Mouse (Mus musculus) CH12.LX (cell line): ENCODE measurements around the gene Gm11084. TPM values are rescaled to one million over a fixed set of nuclear protein-coding genes. Genes with fewer than 3 reads are reported as not detected.

Experiments used
- DNase-seq: peaks from one replicate; pipeline ENCODE4 v3.0.0-alpha.2; 2013; ENCODE audit errors: extremely low read depth
- H3K27ac ChIP-seq: 2 replicates; pipeline ENCODE4 v1.5.1; 2012; ENCODE audit warnings: low read depth, mild to moderate bottlenecking, control low read depth, moderate library complexity; ENCODE audit not compliant: insufficient read depth
- H3K27me3 ChIP-seq: replicated peaks from 2 replicates; pipeline ENCODE3; 2012; ENCODE audit warnings: inconsistent platforms
- H3K36me3 ChIP-seq, 2 experiments: replicated peaks in 1 of 2; 2 replicates each; pipeline versions ENCODE3 to v1.6.1; 2012; ENCODE audit warnings: inconsistent platforms in 1 of 2, low read length in 1 of 2, mild to moderate bottlenecking in 1 of 2, mixed read lengths in 1 of 2, moderate library complexity in 1 of 2; ENCODE audit not compliant: control insufficient read depth in 1 of 2, insufficient read depth in 1 of 2
- H3K4me1 ChIP-seq, 2 experiments: 2 replicates each; pipeline ENCODE4 v1.6.1; 2012; ENCODE audit warnings: inconsistent platforms in 1 of 2, moderate library complexity in 1 of 2; ENCODE audit not compliant: insufficient read depth in 2 of 2, control insufficient read depth in 1 of 2
- H3K4me2 ChIP-seq: 2 replicates; pipeline ENCODE4 v1.6.1; 2012; ENCODE audit warnings: low read depth, mild to moderate bottlenecking, control low read depth; ENCODE audit not compliant: poor library complexity, insufficient read depth, severe bottlenecking
- H3K4me3 ChIP-seq, 3 experiments: fragments of 150-350 bp in 1 of 3; sonication (generic) in 1 of 3; replicated peaks in 1 of 3; 2 replicates each; pipeline versions ENCODE3 to v1.5.1; 2011 to 2012; ENCODE audit warnings: low read depth in 2 of 3, low read length in 2 of 3, mild to moderate bottlenecking in 2 of 3, moderate library complexity in 2 of 3, control low read depth in 1 of 3, improper control_type of control experiment in 1 of 3, inconsistent platforms in 1 of 3, mixed read lengths in 1 of 3; ENCODE audit not compliant: poor library complexity in 1 of 3
- H3K79me2 ChIP-seq: replicated peaks from 2 replicates; pipeline ENCODE4 v1.6.1; 2012; ENCODE audit warnings: mild to moderate bottlenecking, moderate library complexity; ENCODE audit not compliant: control insufficient read depth, poor library complexity, insufficient read depth, severe bottlenecking; ENCODE audit errors: extremely low read depth
- H3K9ac ChIP-seq: 2 replicates; pipeline ENCODE4 v1.6.1; 2012; ENCODE audit warnings: low read depth, mild to moderate bottlenecking, control low read depth, moderate library complexity; ENCODE audit not compliant: insufficient read depth
- H3K9me3 ChIP-seq: replicated peaks from 2 replicates; pipeline ENCODE3; 2012; ENCODE audit warnings: low read length, inconsistent platforms, mixed read lengths
- BHLHE40 ChIP-seq: IDR thresholded peaks from 2 replicates; pipeline ENCODE4 v1.6.1; 2011; ENCODE audit warnings: mild to moderate bottlenecking, low read depth, low read length, improper control_type of control experiment
- CHD1 ChIP-seq: IDR thresholded peaks from 2 replicates; pipeline ENCODE4 v1.6.1; 2012; ENCODE audit warnings: low read depth, low read length, improper control_type of control experiment, inconsistent platforms
- CHD2 ChIP-seq: IDR thresholded peaks from 2 replicates; pipeline ENCODE4 v1.6.1; 2011; ENCODE audit warnings: low read length, improper control_type of control experiment
- CTCF ChIP-seq, 2 experiments: IDR thresholded peaks in 1 of 2; conservative IDR thresholded peaks in 1 of 2; 2 replicates each; pipeline ENCODE4 v1.5.1; 2011 to 2012; ENCODE audit warnings: low read depth in 2 of 2, low read length in 2 of 2, improper control_type of control experiment in 1 of 2, inconsistent platforms in 1 of 2, mild to moderate bottlenecking in 1 of 2, moderate library complexity in 1 of 2
- E2F4 ChIP-seq: IDR thresholded peaks from 2 replicates; pipeline ENCODE4 v1.6.1; 2011; ENCODE audit warnings: low read depth, low read length, improper control_type of control experiment; ENCODE audit not compliant: insufficient replicate concordance
- ELF1 ChIP-seq: IDR thresholded peaks from 2 replicates; pipeline ENCODE4 v1.6.1; 2014; ENCODE audit warnings: low read depth, mild to moderate bottlenecking, inconsistent platforms, low read length, improper control_type of control experiment
- EP300 ChIP-seq: IDR thresholded peaks from 2 replicates; pipeline ENCODE4 v1.6.1; 2011; ENCODE audit warnings: low read length, improper control_type of control experiment
- GABPA ChIP-seq: IDR thresholded peaks from 2 replicates; pipeline ENCODE4 v1.6.1; 2012; ENCODE audit warnings: low read depth, low read length, improper control_type of control experiment, inconsistent platforms; ENCODE audit not compliant: insufficient replicate concordance
- HCFC1 ChIP-seq: IDR thresholded peaks from 2 replicates; pipeline ENCODE4 v1.6.1; 2012; ENCODE audit warnings: low read depth, mild to moderate bottlenecking, inconsistent platforms, low read length, improper control_type of control experiment
- IRF4 ChIP-seq: IDR thresholded peaks from 2 replicates; pipeline ENCODE4 v1.6.1; 2014; ENCODE audit warnings: low read depth, mild to moderate bottlenecking, inconsistent platforms, low read length, improper control_type of control experiment
- JUN ChIP-seq: IDR thresholded peaks from 2 replicates; pipeline ENCODE4 v1.6.1; 2011; ENCODE audit warnings: low read depth, mild to moderate bottlenecking, low read length, improper control_type of control experiment, moderate library complexity; ENCODE audit not compliant: insufficient read depth
- JUND ChIP-seq: conservative IDR thresholded peaks from 2 replicates; pipeline ENCODE4 v1.6.1; 2011; ENCODE audit warnings: low read depth, low read length, improper control_type of control experiment
- MAFK ChIP-seq: IDR thresholded peaks from 2 replicates; pipeline ENCODE4 v1.6.1; 2011; ENCODE audit warnings: low read length, improper control_type of control experiment; ENCODE audit not compliant: insufficient replicate concordance
- MAX ChIP-seq: IDR thresholded peaks from 2 replicates; pipeline ENCODE4 v1.6.1; 2011; ENCODE audit warnings: low read length, improper control_type of control experiment
- MEF2A ChIP-seq: IDR thresholded peaks from 2 replicates; pipeline ENCODE4 v1.6.1; 2014; ENCODE audit warnings: low read depth, mild to moderate bottlenecking, inconsistent platforms, low read length, improper control_type of control experiment, borderline replicate concordance
- MXI1 ChIP-seq: IDR thresholded peaks from 2 replicates; pipeline ENCODE4 v1.6.1; 2011; ENCODE audit warnings: mild to moderate bottlenecking, low read depth, low read length, improper control_type of control experiment
- MYC ChIP-seq: IDR thresholded peaks from 2 replicates; pipeline ENCODE4 v1.6.1; 2011; ENCODE audit warnings: low read depth, mild to moderate bottlenecking, improper control_type of control experiment, low read length
- NELFE ChIP-seq: IDR thresholded peaks from 2 replicates; pipeline ENCODE4 v1.6.1; 2011; ENCODE audit warnings: low read depth, low read length, improper control_type of control experiment
- NRF1 ChIP-seq: IDR thresholded peaks from 2 replicates; pipeline ENCODE4 v1.6.1; 2014; ENCODE audit warnings: low read depth, mild to moderate bottlenecking, inconsistent platforms, low read length, improper control_type of control experiment, moderate library complexity
- PAX5 ChIP-seq: IDR thresholded peaks from 2 replicates; pipeline ENCODE4 v1.6.1; 2012; ENCODE audit warnings: low read length, inconsistent platforms, mixed read lengths
- POLR2A ChIP-seq: IDR thresholded peaks from 2 replicates; pipeline ENCODE4 v1.6.1; 2011; ENCODE audit warnings: low read depth, mild to moderate bottlenecking, improper control_type of control experiment, low read length
- POLR2AphosphoS2 ChIP-seq: IDR thresholded peaks from 2 replicates; pipeline ENCODE4 v1.6.1; 2011; ENCODE audit warnings: low read depth, low read length, improper control_type of control experiment
- RAD21 ChIP-seq: IDR thresholded peaks from 2 replicates; pipeline ENCODE4 v1.6.1; 2011; ENCODE audit warnings: low read depth, mild to moderate bottlenecking, low read length, improper control_type of control experiment, moderate library complexity
- RCOR1 ChIP-seq: conservative IDR thresholded peaks from 2 replicates; pipeline ENCODE4 v1.6.1; 2012; ENCODE audit warnings: low read depth, mild to moderate bottlenecking, inconsistent platforms, low read length, improper control_type of control experiment
- SIN3A ChIP-seq: IDR thresholded peaks from 2 replicates; pipeline ENCODE4 v1.6.1; 2012; ENCODE audit warnings: low read length, improper control_type of control experiment, inconsistent platforms
- SMC3 ChIP-seq: IDR thresholded peaks from 2 replicates; pipeline ENCODE4 v1.6.1; 2011; ENCODE audit warnings: low read depth, low read length, improper control_type of control experiment
- TBP ChIP-seq: conservative IDR thresholded peaks from 2 replicates; pipeline ENCODE4 v1.6.1; 2011; ENCODE audit warnings: low read depth, low read length, improper control_type of control experiment
- TCF12 ChIP-seq: IDR thresholded peaks from 2 replicates; pipeline ENCODE4 v1.6.1; 2014; ENCODE audit warnings: low read depth, mild to moderate bottlenecking, inconsistent platforms, low read length, improper control_type of control experiment
- UBTF ChIP-seq: IDR thresholded peaks from 2 replicates; pipeline ENCODE4 v1.6.1; 2012; ENCODE audit warnings: low read depth, mild to moderate bottlenecking, inconsistent platforms, low read length, improper control_type of control experiment, moderate library complexity
- USF1 ChIP-seq: IDR thresholded peaks from 2 replicates; pipeline ENCODE4 v1.6.1; 2014; ENCODE audit warnings: low read depth, mild to moderate bottlenecking, inconsistent platforms, low read length, improper control_type of control experiment
- ZKSCAN1 ChIP-seq: IDR thresholded peaks from 2 replicates; pipeline ENCODE4 v1.6.1; 2012; ENCODE audit warnings: low read depth, inconsistent platforms, low read length, improper control_type of control experiment, borderline replicate concordance
- ZMIZ1 ChIP-seq: IDR thresholded peaks from 2 replicates; pipeline ENCODE4 v1.6.1; 2012; ENCODE audit warnings: low read depth, mild to moderate bottlenecking, inconsistent platforms, low read length, improper control_type of control experiment
- ZNF384 ChIP-seq: IDR thresholded peaks from 2 replicates; pipeline ENCODE4 v1.6.1; 2012; ENCODE audit warnings: low read depth, low read length, improper control_type of control experiment, inconsistent platforms
- dilution Hi-C: fragments of 300-500 bp; cut with MboI; formaldehyde crosslinking; loops from 2 replicates; pipeline ENCODE4 v1.14.3; 2020; ENCODE audit warnings: low sequenced_read_pairs; ENCODE audit not compliant: extremely low pct_unique_long_range_greater_than_20kb, extremely low pct_ligation_motif_present
- in situ Hi-C: fragments of 300-500 bp; cut with MboI; formaldehyde crosslinking; loops from 3 replicates; pipeline ENCODE4 v1.14.3; 2019; ENCODE audit warnings: low sequenced_read_pairs, low pct_ligation_motif_present, low pct_unique_long_range_greater_than_20kb, mixed read lengths
- polyA plus RNA-seq: library from polyadenylated mRNA; unstranded; fragments of >175 nt; gene quantifications from 2 replicates; pipeline ENCODE4 v1.2.1, GENCODE M21; 2012; ENCODE audit warnings: low read depth; ENCODE audit not compliant: insufficient read length
- total RNA-seq, 2 experiments: library from RNA; depleted of rRNA; stranded (reverse); fragments of 300-350 nt in 1 of 2; fragments of >200 nt in 1 of 2; gene quantifications; 2 replicates each; pipeline ENCODE4 v1.2.3; 2012 to 2014

The Gm11084 gene
- total and polyA plus RNA-seq, 3 experiments = not detected

DNA sequence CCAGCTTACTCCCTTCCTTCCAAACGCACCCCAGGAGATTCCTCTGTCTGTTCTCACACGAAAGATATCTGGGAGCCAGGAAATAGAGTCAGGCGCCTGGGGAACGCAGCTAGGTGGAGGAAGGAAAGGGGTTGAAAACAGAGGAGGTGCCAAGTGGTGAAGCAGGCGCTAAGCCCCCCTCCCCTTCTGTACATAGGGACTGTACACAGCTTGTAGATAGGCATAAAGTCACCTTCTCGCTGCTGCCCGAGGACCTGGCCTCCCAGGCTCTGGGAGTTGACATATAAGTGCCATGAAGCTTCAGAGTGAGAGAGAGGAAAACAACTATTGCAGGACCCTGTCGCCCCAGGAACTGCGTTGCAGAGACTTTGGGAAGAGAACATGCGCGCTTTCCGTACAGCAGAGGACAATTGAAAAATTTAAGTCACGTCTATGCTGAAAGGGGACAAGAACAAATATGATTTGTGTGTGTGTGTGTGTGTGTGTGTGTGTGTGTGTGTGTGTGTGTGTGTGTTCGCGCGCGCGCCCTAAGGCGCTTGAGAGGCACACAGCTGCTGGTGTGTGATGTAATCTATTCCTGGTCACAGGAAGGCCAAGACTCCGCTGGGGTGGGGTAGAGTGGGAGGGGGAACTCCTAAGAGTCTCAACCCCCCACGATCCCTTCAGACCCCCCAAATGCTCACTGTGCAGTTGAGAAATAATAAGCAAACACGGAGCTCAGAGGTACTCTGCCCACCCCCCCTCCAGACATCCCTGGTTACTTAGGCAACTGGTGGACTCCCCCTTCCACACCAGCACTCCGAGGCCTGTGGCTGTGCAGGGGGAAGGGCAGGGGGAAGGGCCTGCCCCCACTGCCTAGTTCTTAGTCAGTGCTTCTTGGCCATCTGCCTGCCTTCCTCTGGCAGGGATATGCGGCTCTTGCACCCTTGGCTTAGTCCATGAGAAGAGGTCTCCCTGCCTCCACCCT lies 17.5 kb upstream of the Gm11084 start (continued):
- TF ChIP-seq UBTF = peak; percentile 80
- no peak; the same call in none of the 2 replicates for TF ChIP-seq BHLHE40
- TF ChIP-seq MAX = peak; percentile 68; the same call in 1 of the 2 replicates
- peak; percentile 76 for TF ChIP-seq SIN3A
- peak; percentile 43; the same call in 1 of the 2 replicates for TF ChIP-seq ELF1
- TF ChIP-seq SMC3 = peak; percentile 38
- peak; percentile 22 for TF ChIP-seq CHD1
- TF ChIP-seq NELFE = peak; percentile 54
- no peak for TF ChIP-seq ZMIZ1
- TF ChIP-seq MEF2A = no peak; the same call in 1 of the 2 replicates
- peak; percentile 57 for TF ChIP-seq HCFC1
- peak; percentile 56; the same call in 1 of the 2 replicates for TF ChIP-seq TBP

DNA sequence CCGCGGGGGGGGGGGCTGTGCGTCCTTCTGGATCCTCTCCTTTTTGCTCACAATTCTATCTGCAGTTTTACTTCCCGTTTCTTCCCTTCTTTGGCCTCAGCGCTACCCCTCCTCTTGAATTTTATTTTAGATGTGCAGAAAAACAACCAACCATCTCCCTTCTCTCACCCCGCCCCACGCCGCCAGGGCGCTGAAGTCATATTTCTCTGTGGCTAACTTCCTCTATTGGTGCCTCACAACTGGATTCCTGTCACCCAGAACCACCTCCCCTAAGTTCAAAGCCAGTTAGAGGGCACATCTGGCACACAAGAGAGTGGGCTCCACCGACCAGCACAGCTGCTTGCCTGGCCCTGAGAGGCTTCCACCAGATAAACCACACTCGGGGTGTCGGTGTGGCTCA lies 16.5 kb upstream of the Gm11084 start:
- dilution Hi-C loops = no loop called here
- H3K27ac ChIP-seq = peak overlapping the region; percentile 100
- peaks cover 11 to 41% of the 10 kb centered on the region in 2 experiments for H3K4me1 ChIP-seq
- H3K4me3 ChIP-seq = peak overlapping the region in 2 of 3 experiments; percentile 45 to 50
- H3K9ac ChIP-seq = peak overlapping the region; percentile 62
- DNase-seq = peak; percentile 96
- peak overlapping the region; percentile 65 for H3K4me2 ChIP-seq
- no peaks in the 10 kb centered on the region for H3K27me3 ChIP-seq
- H3K79me2 ChIP-seq = no peaks in the 10 kb centered on the region
- peaks cover 2% of the 10 kb centered on the region for H3K9me3 ChIP-seq
- in situ Hi-C loops = no loop called here
- H3K36me3 ChIP-seq = no peaks in the 10 kb centered on the region
- TF ChIP-seq MYC = 0 out of 2 replicates have a peak, but pooled peaks have one; percentile 71
- TF ChIP-seq RAD21 = no peak; the same call in none of the 2 replicates
- TF ChIP-seq RCOR1 = no peak
- peak; percentile 47 for TF ChIP-seq BHLHE40
- TF ChIP-seq IRF4 = peak; percentile 83
- peak; percentile 59 for TF ChIP-seq JUN
- peak; percentile 35 for TF ChIP-seq SMC3
- TF ChIP-seq EP300 = peak; percentile 67
- TF ChIP-seq ZNF384 = no peak
- peak; percentile 73 for TF ChIP-seq MEF2A
- peak; percentile 77 for TF ChIP-seq ELF1
- TF ChIP-seq NELFE = peak; percentile 59; the same call in 1 of the 2 replicates
- TF ChIP-seq MXI1 = no peak
- TF ChIP-seq GABPA = no peak
- no peak for TF ChIP-seq CHD2
- no peak for TF ChIP-seq JUND
- no peak for TF ChIP-seq PAX5
- peak; percentile 81 for TF ChIP-seq TBP
- no peak for TF ChIP-seq MAFK
- TF ChIP-seq E2F4 = no peak
- TF ChIP-seq USF1 = no peak
- TF ChIP-seq CTCF (conservative IDR thresholded peaks at IDR 0.05 in 1 of 2, IDR thresholded peaks at IDR 0.05 in 1 of 2; ENCODE audit: low read depth in 2 of 2, low read length in 2 of 2) = no peak
- peak; percentile 79 for TF ChIP-seq POLR2A
- TF ChIP-seq NRF1 = no peak
- TF ChIP-seq ZMIZ1 = peak; percentile 42; the same call in 1 of the 2 replicates
- TF ChIP-seq ZKSCAN1 = no peak
- peak; percentile 56; the same call in 1 of the 2 replicates for TF ChIP-seq POLR2AphosphoS2
- peak; percentile 85 for TF ChIP-seq TCF12
- no peak; the same call in 1 of the 2 replicates for TF ChIP-seq CHD1
